Mouse (Mus musculus): ENCODE data around the gene Setd5. TPM values are rescaled to one million over a fixed set of nuclear protein-coding genes. Genes with fewer than 3 reads are reported as not detected.
A peak's percentile ranks its signal among the peaks of the same experiment; 100 is the strongest.

Gene Setd5
- polyA plus RNA-seq, 2 experiments = 90.2 to 93.8 TPM

DNA sequence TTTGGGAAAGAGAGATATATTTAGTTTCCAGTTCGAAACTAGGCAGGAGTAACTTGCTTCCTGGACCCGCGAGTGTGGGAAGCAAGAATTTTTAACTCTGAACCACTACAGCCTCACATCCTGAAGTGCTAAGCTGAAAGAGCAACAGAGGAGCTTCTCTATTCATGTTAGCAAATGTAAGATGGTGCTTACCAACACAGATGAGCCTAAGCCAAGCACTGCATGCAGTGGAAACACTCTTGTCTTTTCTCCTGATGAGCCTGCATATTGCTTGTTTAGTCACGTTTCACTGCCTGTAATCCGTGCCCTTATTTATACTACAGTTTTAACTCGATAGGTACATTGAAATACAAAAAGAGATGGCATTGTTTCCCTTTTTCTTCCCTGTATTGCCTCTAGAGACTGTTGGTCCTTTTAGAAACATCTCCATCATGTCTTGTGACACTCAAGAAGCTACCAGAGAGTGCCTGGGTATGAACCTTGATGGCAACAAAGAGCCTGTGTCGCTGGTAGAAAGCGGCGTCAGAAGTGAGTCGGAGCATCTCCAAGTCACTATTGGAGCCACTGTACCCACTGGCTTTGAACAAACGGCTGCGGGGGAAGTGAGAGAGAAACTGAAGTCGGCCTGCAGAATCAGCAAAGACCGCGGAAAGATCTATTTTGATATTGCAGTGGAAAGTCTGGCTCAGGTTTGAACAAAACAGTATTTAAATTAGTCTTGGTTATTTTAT lies 30.0 kb upstream of the Setd5 start:
- no peak for ATAC-seq (ENCODE audit: low FRiP score, low read depth)
- H3K9ac ChIP-seq (ENCODE audit: low read depth, low read length, severe bottlenecking) = peak overlapping the region; percentile 82; the same call in 1 of the 2 replicates
- peaks cover 29% of the 10 kb centered on the region for H3K36me3 ChIP-seq (ENCODE audit: control insufficient read depth, insufficient read depth, low read length)
- H3K4me2 ChIP-seq (replicated peaks; ENCODE audit: low read depth, low read length, severe bottlenecking) = peak overlapping the region; percentile 93
- H3K4me3 ChIP-seq (replicated peaks; ENCODE audit: low read length) = peak overlapping the region; percentile 79
- peaks cover 7% of the 10 kb centered on the region for H3K4me1 ChIP-seq (ENCODE audit: control insufficient read depth, insufficient read depth, low read length)
- H3K27ac ChIP-seq (replicated peaks; ENCODE audit: low read depth, low read length) = peak overlapping the region; percentile 85; the same call in 1 of the 2 replicates
- no peak for DNase-seq (ENCODE audit: low spot score)
- no peaks in the 10 kb centered on the region for H3K27me3 ChIP-seq (ENCODE audit: control insufficient read depth, insufficient read depth, low read length)
- no peaks in the 10 kb centered on the region for H3K9me3 ChIP-seq (ENCODE audit: control insufficient read depth, low read length)
- TF ChIP-seq POLR2A (IDR thresholded peaks at IDR 0.05; ENCODE audit: borderline replicate concordance, extremely low read depth, insufficient read depth, insufficient read length) = no peak
- 65% methylated on average over 15 of the region's 15 CpGs for WGBS

DNA sequence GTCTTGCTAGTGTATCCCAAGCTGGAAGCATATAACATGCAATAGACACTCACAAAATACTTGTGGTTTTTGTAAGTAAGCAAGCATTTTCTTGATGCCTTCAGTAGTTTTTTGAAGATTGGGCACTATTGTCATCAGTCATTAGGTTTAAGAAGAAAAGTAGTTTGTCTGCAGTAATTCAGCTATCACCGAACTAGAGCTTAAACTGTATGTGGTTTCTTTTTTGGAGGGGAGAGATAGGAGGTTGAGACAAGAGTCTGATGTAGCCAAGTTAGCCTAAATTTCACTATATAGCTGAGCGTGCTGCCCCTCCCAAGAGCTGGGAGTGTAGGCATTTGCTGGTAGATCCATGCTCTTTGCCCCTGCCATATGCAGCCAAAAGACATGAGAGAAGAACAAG lies 28.8 kb upstream of the Setd5 start:
- no peak for DNase-seq (ENCODE audit: low spot score)
- H3K4me1 ChIP-seq (ENCODE audit: control insufficient read depth, insufficient read depth, low read length) = peaks cover 7% of the 10 kb centered on the region
- H3K27me3 ChIP-seq (ENCODE audit: control insufficient read depth, insufficient read depth, low read length) = no peaks in the 10 kb centered on the region
- H3K27ac ChIP-seq (replicated peaks; ENCODE audit: low read depth, low read length) = no peak overlapping the region
- no peak overlapping the region for H3K9ac ChIP-seq (ENCODE audit: low read depth, low read length, severe bottlenecking)
- no peak overlapping the region for H3K4me2 ChIP-seq (replicated peaks; ENCODE audit: low read depth, low read length, severe bottlenecking)
- ATAC-seq (ENCODE audit: low FRiP score, low read depth) = no peak
- H3K4me3 ChIP-seq (replicated peaks; ENCODE audit: low read length) = no peak overlapping the region
- WGBS = 95% methylated on average over 2 of the region's 2 CpGs
- no peaks in the 10 kb centered on the region for H3K9me3 ChIP-seq (ENCODE audit: control insufficient read depth, low read length)
- TF ChIP-seq POLR2A (IDR thresholded peaks at IDR 0.05; ENCODE audit: borderline replicate concordance, extremely low read depth, insufficient read depth, insufficient read length) = no peak
- peaks cover 35% of the 10 kb centered on the region for H3K36me3 ChIP-seq (ENCODE audit: control insufficient read depth, insufficient read depth, low read length)

DNA sequence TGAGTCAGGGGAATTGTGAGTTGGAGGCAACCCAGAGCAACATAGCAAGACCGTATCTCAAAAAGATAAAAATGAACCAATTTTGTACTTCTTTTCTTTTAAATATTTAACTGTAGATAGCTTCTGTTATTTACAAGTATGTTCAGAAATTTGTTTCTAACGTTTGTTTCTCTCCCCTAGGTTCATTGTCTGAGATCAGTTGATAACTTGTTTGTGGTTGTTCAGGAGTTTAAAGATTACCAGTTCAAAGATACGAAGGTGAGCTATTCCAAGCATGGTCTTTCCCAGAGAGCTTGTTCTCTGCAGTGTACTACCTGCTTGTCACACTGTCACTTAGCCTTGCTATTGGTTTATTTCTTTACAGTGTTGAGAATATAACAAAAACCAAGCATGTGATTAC lies 28.0 kb upstream of the Setd5 start:
- Histone ChIP-seq H3K9me3 (ENCODE audit: control insufficient read depth, low read length) (no peaks in the 10 kb centered on the region), H3K27ac (replicated peaks; ENCODE audit: low read depth, low read length) (no peak overlapping the region), H3K4me1 (ENCODE audit: control insufficient read depth, insufficient read depth, low read length) (peaks cover 7% of the 10 kb centered on the region), H3K9ac (ENCODE audit: low read depth, low read length, severe bottlenecking) (no peak overlapping the region), H3K4me2 (replicated peaks; ENCODE audit: low read depth, low read length, severe bottlenecking) (no peak overlapping the region), H3K36me3 (ENCODE audit: control insufficient read depth, insufficient read depth, low read length) (peaks cover 38% of the 10 kb centered on the region), H3K27me3 (ENCODE audit: control insufficient read depth, insufficient read depth, low read length) (no peaks in the 10 kb centered on the region), H3K4me3 (replicated peaks; ENCODE audit: low read length) (no peak overlapping the region)
- DNase-seq (ENCODE audit: low spot score) (no peak), ATAC-seq (ENCODE audit: low FRiP score, low read depth) (no peak)
- TF ChIP-seq POLR2A (IDR thresholded peaks at IDR 0.05; ENCODE audit: borderline replicate concordance, extremely low read depth, insufficient read depth, insufficient read length) = no peak
- WGBS = 90% methylated on average over 3 of the region's 3 CpGs

DNA sequence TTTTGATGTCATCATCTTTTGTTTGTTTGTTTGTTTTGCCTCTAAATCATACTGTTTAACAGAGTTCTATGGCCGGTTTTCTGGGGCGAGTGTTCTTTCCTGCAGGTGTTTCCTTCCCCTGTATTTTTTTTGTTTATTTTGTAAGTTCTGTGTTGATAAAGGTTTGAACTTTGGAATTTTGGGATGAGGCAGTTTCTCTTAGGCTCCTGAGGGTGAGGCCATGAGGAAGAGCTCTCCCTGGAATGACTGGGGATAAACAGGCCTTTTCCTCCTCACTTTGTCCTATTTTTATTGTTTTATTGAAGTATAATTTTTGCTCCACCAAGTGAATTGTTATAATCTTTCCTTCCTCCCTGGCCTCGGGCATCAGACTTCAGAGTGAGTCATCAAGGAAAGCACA lies 24.2 kb upstream of the Setd5 start:
- Histone ChIP-seq H3K9ac (ENCODE audit: low read depth, low read length, severe bottlenecking) (no peak overlapping the region), H3K36me3 (ENCODE audit: control insufficient read depth, insufficient read depth, low read length) (peaks cover 71% of the 10 kb centered on the region), H3K27ac (replicated peaks; ENCODE audit: low read depth, low read length) (no peak overlapping the region), H3K9me3 (ENCODE audit: control insufficient read depth, low read length) (no peaks in the 10 kb centered on the region), H3K4me1 (ENCODE audit: control insufficient read depth, insufficient read depth, low read length) (no peaks in the 10 kb centered on the region), H3K27me3 (ENCODE audit: control insufficient read depth, insufficient read depth, low read length) (no peaks in the 10 kb centered on the region), H3K4me3 (replicated peaks; ENCODE audit: low read length) (no peak overlapping the region), H3K4me2 (replicated peaks; ENCODE audit: low read depth, low read length, severe bottlenecking) (no peak overlapping the region)
- TF ChIP-seq POLR2A (IDR thresholded peaks at IDR 0.05; ENCODE audit: borderline replicate concordance, extremely low read depth, insufficient read depth, insufficient read length) = no peak
- DNase-seq (ENCODE audit: low spot score) (no peak), ATAC-seq (ENCODE audit: low FRiP score, low read depth) (no peak)
- 80% methylated on average over 3 of the region's 3 CpGs for WGBS

DNA sequence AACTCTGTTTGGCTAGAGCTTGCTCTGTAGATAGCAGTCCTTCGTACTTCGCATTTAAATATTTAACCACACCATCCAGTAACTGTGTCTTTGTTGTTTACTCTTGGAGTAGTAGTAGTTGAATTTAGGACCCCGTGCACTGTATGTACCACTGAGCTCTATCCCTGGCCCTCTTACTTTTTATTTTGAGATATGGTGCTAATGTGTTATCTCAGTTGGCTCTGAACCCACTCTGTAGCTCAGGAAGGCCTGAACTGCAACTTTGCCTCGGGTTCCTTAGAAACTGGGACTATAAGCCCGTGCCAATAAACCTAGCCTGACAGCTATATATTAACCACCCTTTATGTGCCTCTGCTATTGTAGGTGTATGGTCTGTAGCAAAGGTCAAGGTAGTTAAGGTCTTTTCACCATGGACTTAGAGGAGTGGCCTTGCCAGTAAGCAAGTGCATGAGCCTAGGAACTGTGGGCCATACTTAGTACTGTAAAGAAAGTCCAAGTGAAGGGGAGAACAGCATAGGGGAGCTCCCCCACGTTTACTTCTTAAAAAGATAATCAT lies 22.5 kb upstream of the Setd5 start:
- H3K36me3 ChIP-seq (ENCODE audit: control insufficient read depth, insufficient read depth, low read length) = peaks cover 74% of the 10 kb centered on the region
- H3K27me3 ChIP-seq (ENCODE audit: control insufficient read depth, insufficient read depth, low read length) = no peaks in the 10 kb centered on the region
- no peaks in the 10 kb centered on the region for H3K4me1 ChIP-seq (ENCODE audit: control insufficient read depth, insufficient read depth, low read length)
- no peak overlapping the region for H3K4me3 ChIP-seq (replicated peaks; ENCODE audit: low read length)
- WGBS = 84% methylated on average over 6 of the region's 6 CpGs
- H3K4me2 ChIP-seq (replicated peaks; ENCODE audit: low read depth, low read length, severe bottlenecking) = no peak overlapping the region
- DNase-seq (ENCODE audit: low spot score) (no peak), ATAC-seq (ENCODE audit: low FRiP score, low read depth) (no peak)
- no peak for TF ChIP-seq POLR2A (IDR thresholded peaks at IDR 0.05; ENCODE audit: borderline replicate concordance, extremely low read depth, insufficient read depth, insufficient read length)
- H3K9me3 ChIP-seq (ENCODE audit: control insufficient read depth, low read length) = no peaks in the 10 kb centered on the region
- no peak overlapping the region for H3K9ac ChIP-seq (ENCODE audit: low read depth, low read length, severe bottlenecking)
- no peak overlapping the region for H3K27ac ChIP-seq (replicated peaks; ENCODE audit: low read depth, low read length)
